In genomic region chr1:158362292-158363101, GRCm38 (mm10) we compare ENCODE assay signal across 8 mouse cellular contexts. TPM values are rescaled to one million over a fixed set of nuclear protein-coding genes. Genes with fewer than 3 reads are reported as not detected.
A peak's percentile ranks its signal among the peaks of the same experiment; 100 is the strongest.
DNase-seq lines count a peak whose midpoint lies in the region; ATAC-seq lines count a peak whose summit lies in the region.
"Had no signal": no experiment of that assay in that cellular context is flagged by ENCODE, and none has a peak within 500 bp of the region (broad histone marks: within the 10 kb centered on the region; RNA-seq: fewer than 3 reads in every experiment).

No protein-coding gene starts in this region.

- no peak overlapping the region for H3K27ac ChIP-seq in liver, embryonic 11.5 days (ENCODE audit: low read depth, low read length)
- peak overlapping the region; percentile 77 for H3K27ac ChIP-seq in hindbrain, embryonic 11.5 days (ENCODE audit: low read depth, low read length)
- H3K27ac ChIP-seq in midbrain, embryonic 10.5 days (replicated peaks): peak overlapping the region; percentile 97
- H3K27ac ChIP-seq: macrophage had no signal

- no peak for DNase-seq in liver, embryonic 11.5 days (ENCODE audit: low spot score)
- DNase-seq in liver: no peak
- DNase-seq in cerebellum, postnatal 25 days: peak; percentile 73 to 77
- peak; percentile 70 for DNase-seq in hindbrain, embryonic 11.5 days (ENCODE audit: low spot score)
- peak; percentile 70 for DNase-seq in midbrain, embryonic 10.5 days (ENCODE audit: low spot score)
- DNase-seq in ovary, adult 18-20 months (ENCODE audit: low spot score): no peak

- H3K4me3 ChIP-seq in liver, embryonic 11.5 days (ENCODE audit: low read depth, low read length): peak overlapping the region; percentile 42
- peak overlapping the region; percentile 46 for H3K4me3 ChIP-seq in hindbrain, embryonic 11.5 days (ENCODE audit: low read depth, low read length)
- peak overlapping the region; percentile 77 for H3K4me3 ChIP-seq in midbrain, embryonic 10.5 days

- no peak for ATAC-seq in liver, embryonic 11.5 days (replicated peaks; ENCODE audit: low FRiP score)
- peak; percentile 86 for ATAC-seq in hindbrain, embryonic 11.5 days (ENCODE audit: low FRiP score)
- no peak for ATAC-seq in CD4-positive, CD25-positive, alpha-beta regulatory T cell, adult 4 months

- H3K4me2 ChIP-seq in liver, embryonic 11.5 days: peak overlapping the region; percentile 52
- peak overlapping the region; percentile 56 for H3K4me2 ChIP-seq in hindbrain, embryonic 11.5 days (replicated peaks; ENCODE audit: low read depth, low read length)

- 4% methylated on average over 33 of the region's 37 CpGs for WGBS in liver, embryonic 11.5 days
- 0% methylated on average over 31 of the region's 37 CpGs for WGBS in hindbrain, embryonic 11.5 days
- WGBS in midbrain, embryonic 10.5 days: under 1% methylated on average over 35 of the region's 37 CpGs

- H3K4me1 ChIP-seq in liver, embryonic 11.5 days (replicated peaks; ENCODE audit: control insufficient read depth, insufficient read depth, low read length): no peaks in the 10 kb centered on the region
- no peaks in the 10 kb centered on the region; the same call in 1 of the 2 replicates for H3K4me1 ChIP-seq in hindbrain, embryonic 11.5 days (replicated peaks; ENCODE audit: control insufficient read depth, insufficient read depth, low read length)
- peaks cover 34% of the 10 kb centered on the region for H3K4me1 ChIP-seq in midbrain, embryonic 10.5 days

- H3K27me3 ChIP-seq in liver, embryonic 11.5 days (replicated peaks; ENCODE audit: control insufficient read depth, insufficient read depth, low read length): peaks cover 10% of the 10 kb centered on the region; the same call in 1 of the 2 replicates
- H3K27me3 ChIP-seq in hindbrain, embryonic 11.5 days (ENCODE audit: control insufficient read depth, insufficient read depth, low read length): no peaks in the 10 kb centered on the region
- peaks cover 18% of the 10 kb centered on the region for H3K27me3 ChIP-seq in midbrain, embryonic 10.5 days (ENCODE audit: low read depth, poor library complexity, severe bottlenecking)

- no peaks in the 10 kb centered on the region for H3K36me3 ChIP-seq in liver, embryonic 11.5 days (ENCODE audit: control insufficient read depth, insufficient read depth, low read length)
- H3K36me3 ChIP-seq in hindbrain, embryonic 11.5 days (ENCODE audit: control insufficient read depth, insufficient read depth, low read length): no peaks in the 10 kb centered on the region
- H3K36me3 ChIP-seq in midbrain, embryonic 10.5 days: peaks cover 7% of the 10 kb centered on the region

- no peak overlapping the region for H3K9ac ChIP-seq in liver, embryonic 11.5 days (ENCODE audit: low read depth, low read length)
- peak overlapping the region; percentile 81 for H3K9ac ChIP-seq in hindbrain, embryonic 11.5 days (ENCODE audit: low read depth, low read length)

- no peaks in the 10 kb centered on the region for H3K9me3 ChIP-seq in liver, embryonic 11.5 days (ENCODE audit: control insufficient read depth, low read length)
- H3K9me3 ChIP-seq in hindbrain, embryonic 11.5 days (ENCODE audit: control insufficient read depth, low read length): no peaks in the 10 kb centered on the region
- no peaks in the 10 kb centered on the region for H3K9me3 ChIP-seq in midbrain, embryonic 10.5 days (replicated peaks)

RNA-seq across cellular contexts. Expression of gene Astn1, which starts 0.4 kb away (rescaled TPM):
- 0.62 and 1.2 TPM in 2 replicates for polyA plus RNA-seq in liver, embryonic 11.5 days (2014; fragmentation: Nextera tagmentation; extraction: Ambion mirVana)
- polyA plus RNA-seq in hindbrain, embryonic 11.5 days (2014; fragmentation: Nextera tagmentation; extraction: Ambion mirVana): 15.2 and 20.6 TPM in 2 replicates
- polyA plus RNA-seq in midbrain, embryonic 10.5 days (2016; fragmentation: Nextera tagmentation; extraction: Ambion mirVana): 9.4 and 15.0 TPM in 2 replicates
- polyA plus RNA-seq in CD4-positive, CD25-positive, alpha-beta regulatory T cell, adult 4 months (2017; shearing (Covaris generic)): not detected
- polyA plus RNA-seq: macrophage had no signal

RNA-seq across cellular contexts. Expression of gene Brinp2, which starts 6.4 kb away (rescaled TPM):
- polyA plus RNA-seq in liver, embryonic 11.5 days (2014; fragmentation: Nextera tagmentation; extraction: Ambion mirVana): 0.44 and 1.0 TPM in 2 replicates
- polyA plus RNA-seq in hindbrain, embryonic 11.5 days (2014; fragmentation: Nextera tagmentation; extraction: Ambion mirVana): 2.7 and 3.0 TPM in 2 replicates
- 1.3 and 3.8 TPM in 2 replicates for polyA plus RNA-seq in midbrain, embryonic 10.5 days (2016; fragmentation: Nextera tagmentation; extraction: Ambion mirVana)
- under 1 TPM in 1 of 2 experiments, not detected in 1; 0.14 TPM for polyA plus RNA-seq in CD4-positive, CD25-positive, alpha-beta regulatory T cell, adult 4 months (2017; shearing (Covaris generic))
- polyA plus RNA-seq: macrophage had no signal

Comparison
In these comparisons a context has a peak if more than half of its experiments do, and no peak if none do; other contexts are left out.
1. DNase-seq: peak in cerebellum, postnatal 25 days (2 of 2), hindbrain, embryonic 11.5 days (single experiment) and midbrain, embryonic 10.5 days (single experiment); none in liver, embryonic 11.5 days (single experiment), liver (single experiment) and ovary, adult 18-20 months (single experiment).
2. Peak in every context shown above with its lines, with median percentiles within 50 percentile points of each other: H3K4me3 ChIP-seq.